Comparison of ENCODE assay signal across 8 mouse cellular contexts in the genomic region with DNA sequence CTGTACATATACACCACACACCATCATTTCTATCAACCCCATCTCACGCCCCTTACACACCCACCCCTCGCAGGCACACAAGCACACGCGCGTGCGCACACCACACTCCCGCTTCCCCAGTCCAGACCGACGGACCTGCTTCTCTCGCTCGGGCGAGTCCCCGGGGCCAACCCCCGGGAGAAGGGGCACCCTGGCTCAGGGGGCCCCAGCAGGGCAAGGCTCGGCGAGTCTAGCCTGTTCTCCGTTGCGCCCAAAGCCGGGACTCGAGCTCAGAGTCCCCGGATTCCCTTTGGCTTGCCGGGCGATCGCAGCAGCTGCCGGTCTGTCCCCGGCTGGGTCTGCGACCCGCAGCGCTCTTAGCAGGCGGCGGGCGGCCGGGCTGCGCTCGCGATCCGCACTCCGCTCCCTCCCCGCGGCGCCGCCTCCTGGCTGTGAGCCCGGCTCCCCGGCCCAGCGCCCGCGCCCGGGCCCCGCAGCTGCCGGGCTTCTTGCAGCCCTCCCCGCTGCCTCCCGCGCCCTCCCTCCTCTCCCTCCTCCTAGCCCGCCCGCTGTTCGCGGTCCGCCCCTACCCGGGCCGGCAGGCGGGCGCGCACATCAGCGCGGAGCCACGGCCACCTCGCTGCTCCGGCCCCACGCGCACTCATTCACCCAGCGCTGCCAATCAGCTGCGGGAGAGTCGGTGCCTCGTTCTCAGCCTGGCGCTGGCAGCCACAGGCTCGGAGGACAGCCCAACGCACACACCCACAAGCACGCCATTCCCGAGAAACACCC. TPM values are rescaled to one million over a fixed set of nuclear protein-coding genes. Genes with fewer than 3 reads are reported as not detected.
A peak's percentile ranks its signal among the peaks of the same experiment; 100 is the strongest.
DNase-seq lines count a peak whose midpoint lies in the region; ATAC-seq and TF ChIP-seq lines count a peak whose summit lies in the region.

A gene (minus strand): TSS at position 697 of the 771 bp plus-strand sequence.

- no peaks in the 10 kb centered on the region for H3K4me1 ChIP-seq in hindbrain, postnatal 0 days (ENCODE audit: insufficient read depth, low read length)

- peaks cover 8% of the 10 kb centered on the region; the same call in 1 of the 2 replicates for H3K36me3 ChIP-seq in hindbrain, postnatal 0 days (ENCODE audit: insufficient read depth, low read length)

- no peaks in the 10 kb centered on the region for H3K9me3 ChIP-seq in hindbrain, postnatal 0 days (ENCODE audit: low read length)

- H3K27me3 ChIP-seq in hindbrain, postnatal 0 days (ENCODE audit: insufficient read depth, low read length): no peaks in the 10 kb centered on the region

- H3K4me2 ChIP-seq in hindbrain, postnatal 0 days (ENCODE audit: low read depth, low read length): peak within 1 kb of the TSS; percentile 74

- H3K9ac ChIP-seq in hindbrain, postnatal 0 days (replicated peaks; ENCODE audit: low read length): peak within 1 kb of the TSS; percentile 85

- TF ChIP-seq CTCF in hindbrain, postnatal 0 days (IDR thresholded peaks at IDR 0.05; ENCODE audit: low read depth): no peak
- TF ChIP-seq CTCF in left cerebral cortex, adult 2 months (IDR thresholded peaks at IDR 0.05): no peak; the same call in 1 of the 2 replicates

- peak within 1 kb of the TSS; percentile 86 for H3K27ac ChIP-seq in hindbrain, postnatal 0 days
- peak within 1 kb of the TSS; percentile 73 for H3K27ac ChIP-seq in left cerebral cortex, adult 2 months

- WGBS in hindbrain, postnatal 0 days: 1% methylated on average over 71 of the region's 79 CpGs

- ATAC-seq in hindbrain, postnatal 0 days: peak; percentile 86
- peak; percentile 49 for ATAC-seq in megakaryocyte progenitor cell, adult 5-6 weeks (replicated peaks; ENCODE audit: poor library complexity)

- intact Hi-C loops in left cerebral cortex, adult 2 months (cut with DNase I): loop anchor here (2.0 kb wide), 1 partner anchor 20 kb away; no protein-coding TSS in a partner anchor

- peak within 1 kb of the TSS; percentile 71 for H3K4me3 ChIP-seq in hindbrain, postnatal 0 days (ENCODE audit: low read length)
- H3K4me3 ChIP-seq in left cerebral cortex, adult 2 months: peak within 1 kb of the TSS; percentile 60

- DNase-seq in adrenal gland, postnatal 10 days: peak; percentile 78
- DNase-seq in cerebellum, postnatal 36 days: peak; percentile 56 to 58
- peak; percentile 23 to 31 for DNase-seq in gastrocnemius, adult 8-10 months (ENCODE audit: low spot score in 2 of 2)
- peak; percentile 85 for DNase-seq in hindbrain, postnatal 0 days (ENCODE audit: low spot score)
- peak; percentile 68 to 72 for DNase-seq in left cerebral cortex, adult 2 months (ENCODE audit: extremely low spot score in 1 of 2, low spot score in 2 of 2)
- DNase-seq in right cerebral cortex, postnatal 36 days (ENCODE audit: low spot score in 2 of 2): peak; percentile 51 to 69
- no peak for DNase-seq in c-Kit-positive CD71-positive TER-119-positive erythroid progenitor cells, embryonic 14.5 days (ENCODE audit: low spot score)

RNA-seq across cellular contexts. Expression of the gene that starts here (rescaled TPM):
- total RNA-seq in adrenal gland, postnatal 10 days (2021): 1 to 10 TPM; 4.2 to 5.6 TPM
- total RNA-seq in gastrocnemius, adult 8-10 months (2022): under 1 TPM; 0.46 to 0.70 (median 0.53) TPM
- total RNA-seq in hindbrain, postnatal 0 days (2014; rRNA removed): 37.8 and 44.9 TPM in 2 replicates
- polyA plus RNA-seq in hindbrain, postnatal 0 days (2015; fragmentation: Nextera tagmentation; extraction: Ambion mirVana): 12.9 and 14.8 TPM in 2 replicates
- 1 to 10 TPM; 2.5 to 2.9 TPM for total RNA-seq in left cerebral cortex, adult 2 months (2021)
- not detected in 2 replicates for total RNA-seq in megakaryocyte progenitor cell, adult 5-6 weeks (2015)
- total RNA-seq in megakaryocyte progenitor cell, adult 5-6 weeks (2017): not detected in 2 replicates

Comparison
In these comparisons a context has a peak if more than half of its experiments do, and no peak if none do; other contexts are left out.
1. Peak in DNase-seq in gastrocnemius, adult 8-10 months; RNA of the gene not detected or under 1 TPM.
2. Peak in ATAC-seq in megakaryocyte progenitor cell, adult 5-6 weeks; RNA of the gene not detected or under 1 TPM.